ENCODE assay signal across 19 mouse cellular contexts in genomic region chr2:157136176-157136575, GRCm38 (mm10). TPM values are rescaled to one million over a fixed set of nuclear protein-coding genes. Genes with fewer than 3 reads are reported as not detected.
"Had no signal": no experiment of that assay in that cellular context is flagged by ENCODE, and none has a peak within 500 bp of the region (broad histone marks: within the 10 kb centered on the region; RNA-seq: fewer than 3 reads in every experiment).

No protein-coding gene starts in this region.

- H3K27ac ChIP-seq: limb, embryonic 13.5 days; midbrain, embryonic 13.5 days; neural tube, embryonic 15.5 days had no signal

- DNase-seq: kidney, adult 11 months; kidney, adult 9 months; kidney, postnatal 4 days; left cerebral cortex, postnatal 4 days; right cerebral cortex, adult 18-20 months; right cerebral cortex, postnatal 25 days; thymus, adult 2 months; thymus, postnatal 25 days had no signal

- H3K36me3 ChIP-seq: limb, embryonic 13.5 days; lung, embryonic 15.5 days; midbrain, embryonic 13.5 days; neural tube, embryonic 15.5 days had no signal

- H3K9me3 ChIP-seq: lung, embryonic 15.5 days; midbrain, embryonic 13.5 days had no signal

- H3K9ac ChIP-seq: limb, embryonic 13.5 days; lung, embryonic 15.5 days had no signal

- ATAC-seq: midbrain, embryonic 13.5 days had no signal

- H3K27me3 ChIP-seq: limb, embryonic 13.5 days; lung, embryonic 15.5 days; midbrain, embryonic 13.5 days; neural tube, embryonic 15.5 days had no signal

RNA-seq across cellular contexts. Expression of gene Tldc2, which starts 49.3 kb away (rescaled TPM):
- total RNA-seq: layer of hippocampus, adult 2 months; layer of hippocampus, postnatal 10 days; left cerebral cortex, postnatal 4 days; megakaryocyte-erythroid progenitor cell, adult 5-6 weeks had no signal
- polyA plus RNA-seq: limb, embryonic 13.5 days; liver, embryonic 14.5 days; lung, embryonic 15.5 days; midbrain, embryonic 13.5 days; myocyte; neural tube, embryonic 11.5 days; neural tube, embryonic 15.5 days; testis, adult 2 months; thymus, adult 2 months had no signal
